Mouse (Mus musculus): ENCODE data around the gene Kif1c.

Kif1c gene

DNA sequence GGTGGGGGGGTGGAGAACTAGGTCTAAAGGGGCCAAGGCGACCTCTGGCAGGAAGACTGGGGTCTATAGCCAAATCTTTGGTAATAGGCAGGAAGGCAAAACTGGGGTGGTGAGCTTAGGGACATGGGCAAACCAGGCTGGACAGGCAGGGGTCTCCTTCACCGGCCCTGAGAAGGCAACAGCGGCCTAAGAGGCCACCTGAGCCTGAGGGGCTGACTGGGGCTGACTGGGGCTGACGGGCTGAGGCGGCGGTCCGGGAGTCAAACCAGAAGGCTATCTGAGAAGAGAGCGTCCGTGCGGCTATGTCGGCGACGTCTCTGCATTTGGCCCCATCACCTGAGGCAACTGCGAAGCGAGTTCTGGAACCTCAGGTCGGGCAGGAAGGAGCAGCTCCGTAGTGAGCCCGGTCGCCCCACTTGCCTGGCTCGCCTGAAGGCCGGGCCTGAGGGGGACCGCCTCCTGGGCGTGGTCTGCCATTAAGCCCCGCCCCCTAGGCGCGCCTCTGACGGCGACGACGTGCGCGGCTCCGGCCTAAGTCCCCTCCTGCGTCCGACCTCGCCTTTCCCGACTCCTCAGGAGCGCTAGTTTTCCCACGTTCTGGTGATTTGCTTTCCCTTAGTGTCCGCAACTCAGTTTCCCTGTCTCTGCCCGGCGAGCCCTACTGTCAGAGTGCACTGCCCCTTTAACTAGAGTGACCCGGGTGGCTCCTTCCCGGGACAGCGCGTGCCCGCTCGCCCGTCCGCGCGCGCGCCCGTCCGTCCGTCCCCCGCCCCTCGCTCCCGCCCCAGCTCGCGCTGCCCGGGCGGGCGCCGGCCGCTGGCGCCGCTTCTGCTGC lies at the start of gene Kif1c, which contains the start of gene Inca1:
Kif1c (plus strand) TSS at position 827 of the 835 bp plus-strand sequence.
Inca1 (minus strand) TSS at position 434 of the 835 bp plus-strand sequence.
- DNase-seq (ENCODE audit: low read depth), result peak; percentile 95

- peak; percentile 72 for DNase-seq (ENCODE audit: low read depth)
Observed at GRCm38 (mm10) chr11:70651391-70651790, 49.0 kb upstream of the Kif1c start.

DNA sequence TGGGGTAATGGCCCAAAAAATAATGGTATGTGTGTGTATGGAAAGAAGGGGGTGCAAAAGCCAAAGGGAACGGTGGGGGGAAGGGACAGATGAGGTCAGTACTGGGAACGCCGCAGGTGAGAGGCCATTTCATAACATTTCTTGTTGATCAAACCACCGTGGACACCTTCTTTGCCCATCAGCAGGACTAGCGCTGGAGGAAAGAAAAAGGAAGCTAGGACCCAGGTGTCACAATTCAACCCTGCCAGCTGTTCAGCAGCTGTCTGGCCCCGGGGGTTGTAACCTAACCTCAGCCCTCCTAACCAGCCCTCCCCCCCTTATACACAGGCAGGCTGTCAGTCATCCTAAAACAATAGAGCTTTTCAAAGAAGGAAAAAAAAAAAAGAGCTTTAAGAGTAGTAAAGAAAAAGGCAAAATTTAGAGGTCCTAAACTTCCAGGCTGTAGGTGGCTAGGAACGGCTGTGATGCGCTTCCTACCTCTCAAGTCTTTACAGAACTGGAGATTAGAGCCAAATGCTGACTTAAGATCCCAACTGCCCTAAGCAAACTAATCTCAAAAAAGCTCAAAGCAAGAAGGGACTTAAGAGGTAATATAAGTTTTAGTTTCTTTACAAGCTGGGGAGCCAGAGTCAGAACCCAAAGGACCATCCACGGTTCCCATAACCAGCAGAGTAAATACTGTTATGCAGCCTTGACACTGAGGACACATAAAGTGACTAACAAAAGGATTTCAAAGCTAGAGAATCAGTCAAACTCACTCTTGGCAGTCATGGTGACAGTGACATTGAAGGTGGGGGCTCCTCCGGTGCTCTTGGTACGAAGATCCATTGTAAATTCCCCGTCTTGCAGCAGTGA lies 48.1 kb upstream of the Kif1c start:
- DNase-seq (ENCODE audit: low read depth), result peak; percentile 62

DNA sequence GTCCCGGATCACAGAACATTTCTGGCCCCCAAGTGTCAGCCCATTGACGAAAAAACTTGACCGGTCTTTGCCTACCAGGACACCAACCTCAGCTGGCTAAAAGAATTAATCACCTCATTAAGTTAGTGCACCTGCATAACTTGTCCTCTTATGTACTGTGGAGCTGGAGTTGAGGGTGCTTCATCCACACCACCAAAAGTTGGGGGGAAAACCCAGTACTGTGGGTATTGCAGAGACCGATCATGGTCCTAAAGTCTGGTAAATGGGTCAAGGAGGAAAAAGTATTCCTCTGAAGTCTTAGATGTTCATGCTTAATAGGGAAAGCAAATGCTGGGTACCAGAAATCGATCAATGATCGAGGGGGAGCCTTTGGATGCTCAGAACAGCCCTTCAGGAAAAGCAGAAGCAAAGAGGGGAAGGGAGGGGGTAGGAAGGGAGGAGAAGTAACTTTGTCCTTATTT lies 47.4 kb upstream of the Kif1c start:
- no peak for DNase-seq (ENCODE audit: low read depth)

DNA sequence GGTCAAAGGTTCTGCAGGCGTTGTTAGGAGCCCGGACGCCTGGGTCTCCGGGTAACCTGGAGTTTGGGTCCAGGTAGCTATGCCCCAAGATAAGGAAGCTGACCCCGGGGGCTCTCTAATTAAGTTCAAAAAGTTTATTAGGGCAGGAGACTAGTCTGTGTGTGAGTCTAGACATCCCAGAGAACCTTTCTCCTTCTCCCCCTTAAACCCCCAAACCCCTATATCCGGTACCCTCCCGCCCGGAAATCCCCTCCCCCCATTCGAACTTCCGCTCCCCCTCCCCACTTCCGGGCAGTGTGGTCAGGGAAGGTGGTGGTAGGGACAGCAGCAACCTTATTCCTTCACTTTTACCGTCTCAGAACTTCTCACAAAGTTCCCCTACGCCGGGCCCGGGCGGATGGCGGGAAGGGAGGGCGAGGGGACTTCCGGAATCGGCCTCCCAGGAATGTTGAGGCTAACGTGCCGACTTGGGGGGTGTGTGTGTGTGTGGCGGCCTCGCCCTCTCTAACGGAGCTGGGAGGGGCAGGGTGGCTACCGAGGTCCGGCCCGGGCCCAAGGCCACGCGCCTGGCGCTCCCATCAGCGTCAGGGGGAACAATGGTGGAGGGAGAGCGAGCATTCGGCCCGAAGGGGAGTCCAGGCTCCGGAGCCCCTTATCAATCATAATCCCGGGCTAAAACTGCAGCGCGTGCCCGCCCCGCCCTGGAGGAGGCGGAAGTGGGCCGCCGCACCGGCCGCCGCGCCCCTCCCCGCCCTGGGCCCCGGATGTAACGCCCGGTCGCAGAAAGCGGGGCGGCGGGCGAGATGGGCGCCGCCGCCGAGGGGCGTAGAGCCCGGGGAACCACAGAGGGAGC lies 46.8 kb upstream of the Kif1c start:
- peak; percentile 87 for DNase-seq (ENCODE audit: low read depth)

DNA sequence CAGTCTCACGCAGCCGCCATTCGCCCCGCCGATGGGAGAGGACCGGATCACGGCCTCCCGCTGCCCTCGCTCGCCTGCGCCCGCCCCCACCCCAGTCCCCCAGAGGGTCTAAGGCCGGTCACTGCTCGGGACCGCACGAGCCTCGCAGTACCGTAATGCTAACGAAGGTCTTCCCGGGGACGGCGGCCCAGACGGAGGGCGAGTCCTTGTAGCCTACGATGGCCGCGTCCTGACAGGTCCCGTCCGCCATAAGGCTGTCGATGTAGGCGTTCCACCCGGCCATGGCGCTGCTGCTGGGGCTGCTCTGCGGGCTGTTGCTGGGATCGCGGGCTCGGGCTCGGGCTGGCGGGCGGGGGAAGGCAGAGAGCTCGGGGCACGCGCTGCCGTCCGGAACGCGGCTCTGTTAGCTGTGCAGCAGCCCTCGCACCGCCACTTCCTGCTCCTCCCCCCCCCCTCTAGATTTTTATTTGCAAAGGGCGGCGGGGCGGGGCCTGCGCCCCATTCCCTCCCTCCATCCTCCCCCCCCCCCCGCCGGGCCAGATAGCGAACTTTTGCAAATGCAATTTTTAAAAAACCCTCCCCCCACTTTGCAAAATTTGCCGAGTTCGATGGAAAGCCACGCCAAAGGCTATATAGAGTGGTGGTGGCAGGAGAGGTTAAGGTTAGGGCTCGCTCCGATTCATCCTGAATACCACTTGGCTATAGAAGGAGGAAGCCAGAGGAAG lies 46.0 kb upstream of the Kif1c start, which contains the start of gene Pfn1:
Pfn1 (minus strand) TSS at position 447 of the 725 bp plus-strand sequence.
- DNase-seq (ENCODE audit: low read depth), result peak; percentile 95

GRCm38 (mm10) chr11:70654923-70655570 lies 45.3 kb upstream of the Kif1c start:
- DNase-seq (ENCODE audit: low read depth), result peak; percentile 91

GRCm38 (mm10) chr11:70655571-70656455 lies 44.5 kb upstream of the Kif1c start:
- peak; percentile 85 for DNase-seq (ENCODE audit: low read depth)

GRCm38 (mm10) chr11:70656456-70656927 lies 43.9 kb upstream of the Kif1c start:
- DNase-seq (ENCODE audit: low read depth), result no peak

- DNase-seq (ENCODE audit: low read depth), result no peak
Observed at GRCm38 (mm10) chr11:70656964-70657363, 43.4 kb upstream of the Kif1c start, which contains the start of gene Eno3. Gene Eno3 (plus strand): TSS chr11:70657202.

DNA sequence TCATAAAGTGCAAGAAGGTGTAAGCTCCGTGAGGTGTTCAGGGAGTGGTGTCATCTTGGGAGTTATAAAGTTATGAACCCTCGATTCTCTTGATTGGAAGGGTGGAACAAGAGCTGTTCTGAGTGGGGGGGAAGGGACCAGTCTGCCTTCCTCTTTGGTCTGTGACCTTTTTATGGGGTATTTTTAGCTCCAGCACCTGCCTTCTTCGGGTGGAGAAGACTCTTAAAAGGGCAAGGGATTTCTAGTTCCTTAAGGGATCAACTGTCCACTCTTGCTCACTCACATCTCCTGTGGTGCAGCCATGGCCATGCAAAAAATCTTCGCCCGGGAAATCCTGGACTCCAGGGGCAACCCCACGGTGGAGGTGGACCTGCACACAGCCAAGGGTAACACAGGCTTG lies 42.8 kb upstream of the Kif1c start:
- DNase-seq (ENCODE audit: low read depth), result peak; percentile 30

DNA sequence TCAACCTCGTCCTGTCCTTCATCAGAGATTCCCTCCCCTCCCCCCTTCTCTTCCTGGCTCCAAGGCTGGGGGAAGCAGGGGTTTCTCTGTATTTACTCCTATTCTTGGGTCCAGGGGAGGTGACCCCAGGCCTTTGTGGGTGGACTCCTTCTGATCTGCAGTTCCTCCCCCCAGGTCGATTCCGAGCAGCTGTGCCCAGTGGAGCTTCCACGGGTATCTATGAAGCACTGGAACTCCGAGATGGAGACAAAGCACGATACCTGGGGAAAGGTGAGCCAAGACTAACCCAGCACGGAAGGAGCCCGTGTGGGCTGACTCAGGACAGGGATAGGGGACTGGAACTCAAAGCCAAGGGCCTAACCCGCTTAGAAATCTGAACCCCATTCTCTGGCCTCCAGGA lies 42.4 kb upstream of the Kif1c start:
- DNase-seq (ENCODE audit: low read depth), result no peak

GRCm38 (mm10) chr11:70658521-70658920 lies 41.8 kb upstream of the Kif1c start:
- DNase-seq (ENCODE audit: low read depth), result no peak

DNA sequence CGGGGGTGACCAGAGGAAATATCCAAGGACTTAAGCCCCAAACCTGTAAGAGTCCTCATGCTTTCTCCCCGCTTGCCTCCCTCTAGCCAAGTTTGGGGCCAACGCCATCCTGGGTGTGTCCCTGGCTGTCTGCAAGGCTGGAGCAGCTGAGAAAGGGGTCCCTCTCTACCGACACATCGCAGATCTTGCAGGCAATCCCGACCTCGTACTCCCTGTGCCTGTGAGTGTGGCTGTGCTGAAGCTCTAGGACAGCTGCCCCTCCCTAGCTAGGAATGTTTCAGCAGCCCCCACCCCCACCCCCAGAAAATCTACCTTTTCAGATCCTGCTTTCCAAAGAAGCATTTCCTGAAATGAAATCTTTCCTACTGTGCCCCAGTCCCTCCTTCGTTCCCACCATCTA lies 41.4 kb upstream of the Kif1c start:
- no peak for DNase-seq (ENCODE audit: low read depth)

DNA sequence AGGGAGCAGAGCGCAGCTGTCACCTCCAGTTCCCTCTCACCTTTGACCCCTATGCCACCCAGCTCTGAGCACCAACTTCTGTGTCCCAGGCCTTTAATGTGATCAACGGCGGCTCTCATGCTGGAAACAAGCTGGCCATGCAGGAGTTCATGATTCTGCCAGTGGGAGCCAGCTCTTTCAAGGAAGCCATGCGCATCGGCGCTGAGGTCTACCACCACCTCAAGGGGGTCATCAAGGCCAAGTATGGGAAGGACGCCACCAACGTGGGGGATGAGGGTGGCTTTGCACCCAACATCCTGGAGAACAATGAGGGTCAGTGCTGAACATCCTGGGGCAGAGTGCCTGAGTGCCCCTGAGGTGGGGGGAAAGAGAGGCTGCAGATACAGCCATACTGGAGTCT lies 39.8 kb upstream of the Kif1c start:
- no peak for DNase-seq (ENCODE audit: low read depth)

- no peak for DNase-seq (ENCODE audit: low read depth)
Observed at GRCm38 (mm10) chr11:70663101-70663500, 37.2 kb upstream of the Kif1c start.

DNA sequence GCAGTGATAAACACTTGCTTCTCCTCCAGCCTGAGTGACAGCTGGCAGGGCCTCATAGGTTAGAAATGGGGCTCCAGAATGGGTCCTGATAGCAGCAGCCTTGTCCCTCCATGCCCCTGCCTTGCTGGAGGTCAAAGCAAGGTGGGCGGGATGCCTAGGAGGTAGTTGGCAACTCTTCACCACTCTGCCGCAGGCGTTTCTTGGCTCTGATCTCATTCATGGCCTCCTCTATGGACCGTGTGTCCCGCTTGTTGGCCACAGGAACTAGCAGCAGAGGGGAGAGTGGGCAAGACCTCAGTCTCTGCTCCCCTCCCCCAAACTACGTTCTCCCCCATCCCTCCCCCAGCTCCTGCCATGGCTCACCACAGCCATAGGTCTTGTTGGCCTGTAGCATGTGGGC lies 36.4 kb upstream of the Kif1c start:
- no peak for DNase-seq (ENCODE audit: low read depth)

DNA sequence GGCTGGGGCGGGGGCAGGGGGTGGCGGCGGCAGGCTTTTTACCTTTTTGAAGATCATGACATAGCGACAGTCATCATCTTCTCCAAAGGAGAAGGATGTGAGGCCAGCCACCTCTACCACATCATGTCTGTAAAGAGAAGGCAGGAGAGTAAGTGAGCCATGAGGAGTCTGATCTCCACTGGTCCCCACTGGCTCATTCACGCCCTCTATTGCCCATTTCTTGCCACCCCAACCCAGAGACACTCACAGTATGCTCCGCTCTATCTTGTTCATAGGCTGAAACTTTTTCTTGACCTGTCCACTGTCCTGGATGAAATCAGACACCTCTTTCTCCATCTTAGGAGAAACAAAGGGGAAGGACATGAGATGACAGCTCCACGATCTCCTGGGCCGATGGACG lies 35.6 kb upstream of the Kif1c start:
- DNase-seq (ENCODE audit: low read depth), result peak; percentile 30

- DNase-seq (ENCODE audit: low read depth), result no peak
Observed at GRCm38 (mm10) chr11:70666687-70667086, 33.7 kb upstream of the Kif1c start.
